Mouse (Mus musculus) heart, postnatal 25 days (tissue): Measurements from ENCODE around the gene Emd. TPM values are rescaled to one million over a fixed set of nuclear protein-coding genes. Genes with fewer than 3 reads are reported as not detected.
"Not testable (repeated sequence)": the region's sequence is repeated elsewhere in the genome, so short reads cannot be mapped to it uniquely, and the experiment has no call there.

Source experiments
- DNase-seq: peaks from one replicate; pipeline ENCODE4 v3.0.0; 2022; ENCODE audit warnings: low spot score
- intact Hi-C: fragments of 180-260 bp; cut with DNase I; formaldehyde crosslinking; loops from one replicate; pipeline ENCODE4 v1.15.1; 2025
- total RNA-seq, 2 experiments: library from RNA; stranded (reverse); gene quantifications; 2 replicates each; pipeline ENCODE4 v1.2.3; 2021

The Emd gene
- total RNA-seq: 10 to 100 TPM; 30.5 to 33.6 TPM

- intact Hi-C loops: no loop called here
- DNase-seq: peak; percentile 88
Measured at GRCm38 (mm10) chrX:74254153-74254887, at the start of gene Emd. Gene Emd (plus strand): TSS chrX:74254687.

GRCm38 (mm10) chrX:74218496-74218895 lies 36.0 kb upstream of the Emd start:
- DNase-seq: no peak
- intact Hi-C loops: no loop called here

- DNase-seq: no peak
- intact Hi-C loops: no loop called here
Measured at GRCm38 (mm10) chrX:74219449-74219848, 35.0 kb upstream of the Emd start.

GRCm38 (mm10) chrX:74220099-74220498 lies 34.4 kb upstream of the Emd start:
- intact Hi-C loops, DNase-seq: not testable (repeated sequence)

- intact Hi-C loops: no loop called here
- no peak for DNase-seq
Measured at GRCm38 (mm10) chrX:74230038-74230437, 24.4 kb upstream of the Emd start.

- intact Hi-C loops: no loop called here
- no peak for DNase-seq
Measured at GRCm38 (mm10) chrX:74233196-74233595, 21.3 kb upstream of the Emd start.

- no peak for DNase-seq
- intact Hi-C loops: loop anchor here (10.0 kb wide), 1 partner anchor 216 kb away; the partner anchor contains the start of gene Irak1
Measured at GRCm38 (mm10) chrX:74240332-74240731, 14.2 kb upstream of the Emd start.

GRCm38 (mm10) chrX:74243396-74243795 lies 11.1 kb upstream of the Emd start:
- no peak for DNase-seq
- intact Hi-C loops: loop anchor here (10.0 kb wide), 1 partner anchor 219 kb away; the partner anchor contains the start of gene Irak1

- DNase-seq: no peak
Measured at GRCm38 (mm10) chrX:74243807-74244206, 10.7 kb upstream of the Emd start.

GRCm38 (mm10) chrX:74244614-74245083 lies 9.8 kb upstream of the Emd start:
- DNase-seq: peak; percentile 70
- intact Hi-C loops: loop anchor here (5.0 to 10.0 kb wide), 3 partner anchors 123 to 220 kb away; partner anchors contain the start of gene Irak1

More at GRCm38 (mm10) chrX:74243807-74244206, 10.7 kb upstream of the Emd start:
- intact Hi-C loops: loop anchor here (10.0 kb wide), 1 partner anchor 219 kb away; the partner anchor contains the start of gene Irak1

- DNase-seq: no peak
- intact Hi-C loops: loop anchor here (5.0 to 10.0 kb wide), 3 partner anchors 122 to 220 kb away; partner anchors contain the start of gene Irak1
Measured at GRCm38 (mm10) chrX:74245107-74245506, 9.4 kb upstream of the Emd start.

GRCm38 (mm10) chrX:74245687-74246086 lies 8.8 kb upstream of the Emd start:
- intact Hi-C loops: loop anchor here (2.0 to 10.0 kb wide), 4 partner anchors 122 to 279 kb away; partner anchors contain the start of genes Hcfc1 and Irak1
- DNase-seq: peak; percentile 84

- intact Hi-C loops: loop anchor here (2.0 to 10.0 kb wide), 4 partner anchors 121 to 279 kb away; partner anchors contain the start of genes Hcfc1 and Irak1
- DNase-seq: peak; percentile 83
Measured at GRCm38 (mm10) chrX:74246213-74246681, 8.2 kb upstream of the Emd start.

- peak; percentile 40 for DNase-seq
Measured at GRCm38 (mm10) chrX:74246693-74247092, 7.8 kb upstream of the Emd start.

GRCm38 (mm10) chrX:74248651-74249050 lies 5.8 kb upstream of the Emd start:
- no peak for DNase-seq
- intact Hi-C loops: loop anchor here (2.0 to 10.0 kb wide), 5 partner anchors 56 to 224 kb away; partner anchors contain the start of genes Gdi1 and Irak1

More at GRCm38 (mm10) chrX:74246693-74247092, 7.8 kb upstream of the Emd start:
- intact Hi-C loops: loop anchor here (2.0 to 10.0 kb wide), 4 partner anchors 121 to 280 kb away; partner anchors contain the start of genes Hcfc1 and Irak1

- intact Hi-C loops: loop anchor here (2.0 to 10.0 kb wide), 5 partner anchors 55 to 225 kb away; partner anchors contain the start of genes Gdi1 and Irak1
- peak; percentile 61 for DNase-seq
Measured at GRCm38 (mm10) chrX:74249615-74250014, 4.9 kb upstream of the Emd start, which contains the start of gene Flna. Gene Flna (minus strand): TSS chrX:74249820.

GRCm38 (mm10) chrX:74254888-74255565 lies 540 bp downstream of the Emd start:
- intact Hi-C loops: no loop called here

GRCm38 (mm10) chrX:74257746-74258145 lies 3.3 kb downstream of the Emd start:
- DNase-seq: no peak
- intact Hi-C loops: no loop called here

More at GRCm38 (mm10) chrX:74254888-74255565, 540 bp downstream of the Emd start:
- no peak for DNase-seq

GRCm38 (mm10) chrX:74269736-74270061 lies 15.2 kb downstream of the Emd start:
- intact Hi-C loops: no loop called here
- DNase-seq: no peak
